Mouse (Mus musculus): ENCODE measurements around the gene Ncam1.

The Ncam1 gene

GRCm38 (mm10) chr9:49536593-49536992 lies 262.1 kb downstream of the Ncam1 start:
- DNase-seq = no peak

GRCm38 (mm10) chr9:49534958-49535357 lies 263.8 kb downstream of the Ncam1 start:
- DNase-seq = no peak

GRCm38 (mm10) chr9:49533912-49534491 lies 264.7 kb downstream of the Ncam1 start:
- no peak for DNase-seq

GRCm38 (mm10) chr9:49533455-49533854 lies 265.3 kb downstream of the Ncam1 start:
- no peak for DNase-seq

GRCm38 (mm10) chr9:49531833-49532232 lies 266.9 kb downstream of the Ncam1 start:
- no peak for DNase-seq

GRCm38 (mm10) chr9:49531257-49531656 lies 267.5 kb downstream of the Ncam1 start:
- DNase-seq = no peak

- no peak for DNase-seq
Measured at GRCm38 (mm10) chr9:49530739-49531138, 268.0 kb downstream of the Ncam1 start.

GRCm38 (mm10) chr9:49529366-49529959 lies 269.3 kb downstream of the Ncam1 start:
- no peak for DNase-seq

- DNase-seq = peak; percentile 30
Measured at GRCm38 (mm10) chr9:49528943-49529342, 269.8 kb downstream of the Ncam1 start.

- no peak for DNase-seq
Measured at GRCm38 (mm10) chr9:49528026-49528425, 270.7 kb downstream of the Ncam1 start.

- no peak for DNase-seq
Measured at GRCm38 (mm10) chr9:49527340-49527739, 271.4 kb downstream of the Ncam1 start.

- no peak for DNase-seq
Measured at GRCm38 (mm10) chr9:49524721-49525120, 274.0 kb downstream of the Ncam1 start.

- no peak for DNase-seq
Measured at GRCm38 (mm10) chr9:49523881-49524280, 274.8 kb downstream of the Ncam1 start.

GRCm38 (mm10) chr9:49514306-49514705 lies 284.4 kb downstream of the Ncam1 start:
- no peak for DNase-seq

GRCm38 (mm10) chr9:49510666-49511065 lies 288.1 kb downstream of the Ncam1 start:
- DNase-seq = no peak

- no peak for DNase-seq
Measured at GRCm38 (mm10) chr9:49509628-49510027, 289.1 kb downstream of the Ncam1 start.

GRCm38 (mm10) chr9:49509094-49509493 lies 289.6 kb downstream of the Ncam1 start:
- no peak for DNase-seq

GRCm38 (mm10) chr9:49507829-49508585 lies 290.7 kb downstream of the Ncam1 start:
- DNase-seq = peak; percentile 32

- no peak for DNase-seq
Measured at GRCm38 (mm10) chr9:49504658-49505057, 294.1 kb downstream of the Ncam1 start.

- no peak for DNase-seq
Measured at GRCm38 (mm10) chr9:49502245-49502644, 296.5 kb downstream of the Ncam1 start.

GRCm38 (mm10) chr9:49499878-49500277 lies 298.8 kb downstream of the Ncam1 start:
- no peak for DNase-seq

- peak; percentile 76 for DNase-seq
Measured at GRCm38 (mm10) chr9:49493979-49494649, 304.6 kb downstream of the Ncam1 start.

- DNase-seq = no peak
Measured at GRCm38 (mm10) chr9:49490609-49491008, 308.1 kb downstream of the Ncam1 start.
